Mouse (Mus musculus) lung, postnatal 10 days (tissue): Measurements from ENCODE around the gene Cmtm2a.
"Not testable (repeated sequence)": the region's sequence is repeated elsewhere in the genome, so short reads cannot be mapped to it uniquely, and the experiment has no call there.

Source experiments
- DNase-seq: peaks from one replicate; pipeline ENCODE4 v3.0.0; 2021

Gene Cmtm2a

DNA sequence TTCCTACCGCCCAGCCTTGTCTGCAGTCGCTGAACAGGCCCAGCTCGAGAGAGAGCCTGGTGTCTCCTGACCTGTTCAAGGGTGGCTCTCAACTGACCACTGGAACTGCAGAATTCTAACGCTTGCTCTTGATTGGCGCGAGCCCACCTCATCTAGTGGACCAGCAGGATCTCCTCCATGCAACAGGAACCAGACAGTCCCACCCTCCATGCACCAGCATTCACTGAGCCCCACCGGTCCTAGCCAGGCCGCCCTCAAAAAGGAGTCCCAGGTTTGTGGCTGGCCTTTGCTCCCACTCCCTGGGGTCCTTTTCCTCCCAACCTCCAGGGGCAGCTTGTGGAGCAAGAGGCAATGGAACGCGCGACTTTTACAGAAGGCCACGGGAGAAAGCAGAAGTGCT, at the start of gene Cmtm2a:
Gene Cmtm2a, minus strand, starts transcription at position 101 of the 400 bp plus-strand sequence.
- not testable (repeated sequence) for DNase-seq

DNA sequence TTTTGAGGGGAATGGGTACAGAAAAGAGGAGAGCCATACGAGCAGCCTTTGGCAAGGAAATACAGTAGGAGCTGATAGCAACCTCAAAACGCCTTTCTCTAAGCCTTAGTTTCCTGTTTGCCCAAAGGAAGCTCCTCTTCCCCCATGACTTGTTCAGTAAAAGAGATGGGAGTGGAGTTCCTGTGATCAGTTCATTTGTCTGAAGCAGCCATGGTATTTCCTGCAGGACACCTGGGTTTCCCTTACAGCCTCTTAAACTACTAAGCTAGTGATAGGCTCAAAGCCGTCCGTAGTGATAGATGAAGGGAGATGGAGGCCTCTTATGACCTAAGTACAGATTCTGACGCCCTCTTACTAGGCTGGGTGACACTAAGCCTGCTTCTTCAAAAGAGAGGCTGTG, 49.4 kb upstream of the Cmtm2a start:
- no peak for DNase-seq

DNA sequence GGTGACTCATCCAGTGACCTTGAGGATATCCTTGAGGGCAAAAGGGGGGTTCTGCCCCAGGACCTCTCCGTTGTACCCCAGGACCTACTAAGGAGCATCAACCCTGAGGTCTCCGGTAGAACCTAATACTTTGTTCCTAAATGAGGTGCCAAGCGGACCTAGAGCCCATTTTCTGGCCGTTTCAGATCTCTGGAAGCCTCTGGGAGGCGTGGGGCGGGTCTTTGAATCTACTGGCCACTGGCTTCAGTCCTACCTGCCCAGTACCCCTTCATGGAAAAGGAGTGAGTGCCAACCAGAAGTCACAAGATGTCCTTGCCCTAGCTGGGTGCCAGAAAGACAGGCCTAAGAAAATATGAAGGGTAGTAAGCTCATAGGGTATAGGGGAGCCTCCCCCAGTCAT, 48.7 kb upstream of the Cmtm2a start:
- DNase-seq = no peak

DNA sequence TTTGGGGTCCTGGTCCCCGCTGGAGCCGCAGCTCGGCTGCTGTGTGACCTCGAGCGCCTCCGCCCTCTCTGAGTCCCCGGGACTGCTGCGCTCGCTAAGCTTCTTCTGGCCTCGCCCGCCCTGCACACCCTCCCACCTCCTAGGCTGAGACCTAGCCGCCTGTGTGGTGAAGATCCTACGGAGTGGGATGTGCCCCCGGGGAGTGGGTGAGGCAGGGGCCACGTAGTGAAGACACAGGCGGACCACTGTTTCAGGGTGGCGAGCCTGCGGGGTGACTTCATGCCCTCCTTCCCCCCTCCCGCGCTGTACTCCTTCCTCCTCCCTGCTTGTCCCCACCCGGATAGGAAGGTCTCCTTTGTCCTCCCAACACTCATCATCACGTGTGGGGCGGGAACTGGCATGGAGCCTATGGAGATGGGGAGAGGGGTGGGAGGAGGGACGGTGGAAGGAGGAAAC, 48.2 kb upstream of the Cmtm2a start:
- peak; percentile 93 for DNase-seq

DNA sequence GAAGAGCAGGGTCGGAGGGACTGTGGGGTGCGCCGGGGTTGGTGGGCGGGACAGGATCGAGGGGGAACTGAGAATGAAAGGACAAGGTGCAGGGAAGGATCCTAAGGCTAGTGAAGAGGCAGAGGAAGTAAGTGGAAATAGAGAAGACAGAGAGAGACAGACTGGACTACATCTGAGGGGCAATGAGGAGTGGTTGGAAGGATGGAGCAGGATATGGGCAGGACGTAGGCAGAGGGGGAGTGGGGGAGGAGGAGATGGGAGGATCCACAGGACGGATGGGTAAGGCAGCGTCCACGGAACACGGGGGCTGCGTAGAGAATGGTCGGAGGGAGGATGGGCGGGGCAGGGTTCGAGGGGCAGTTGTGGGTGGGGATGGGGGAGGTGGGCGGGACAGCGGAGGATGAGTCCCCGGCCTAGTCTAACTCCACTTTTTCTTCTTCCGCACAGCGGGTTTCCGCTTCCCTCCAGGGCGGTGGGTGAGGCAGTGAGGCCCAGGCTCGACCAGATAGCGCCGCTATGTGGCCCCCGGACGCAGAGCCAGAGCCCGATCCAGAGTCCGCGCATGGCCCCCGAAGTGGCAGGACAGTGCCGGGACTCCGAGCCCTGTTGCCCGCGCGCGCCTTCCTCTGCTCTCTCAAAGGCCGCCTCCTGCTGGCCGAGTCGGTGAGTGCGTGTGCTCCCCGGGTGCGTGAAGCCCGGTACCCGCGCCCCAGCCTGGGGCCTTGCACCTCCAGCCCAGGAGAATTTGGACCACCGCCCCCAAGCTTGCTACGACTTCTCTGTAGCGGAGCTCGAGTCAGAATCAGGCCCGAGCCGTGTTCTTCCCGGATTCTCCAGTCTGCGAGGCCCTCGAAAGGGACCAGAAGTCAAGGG, 47.5 kb upstream of the Cmtm2a start:
- peak; percentile 92 for DNase-seq

DNA sequence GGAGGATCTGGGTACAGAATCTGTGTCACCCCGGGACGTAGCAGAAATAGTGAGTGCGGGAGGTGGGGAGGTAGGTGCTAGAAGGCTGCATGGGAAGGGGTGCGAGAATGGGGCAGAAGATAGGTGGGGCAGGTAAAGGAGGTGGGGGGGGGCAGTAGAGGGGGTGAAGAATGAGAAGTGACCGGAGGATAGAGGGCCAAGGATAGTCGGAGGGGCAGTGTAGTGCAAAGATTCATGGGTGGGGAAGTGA, 46.9 kb upstream of the Cmtm2a start:
- peak; percentile 34 for DNase-seq

DNA sequence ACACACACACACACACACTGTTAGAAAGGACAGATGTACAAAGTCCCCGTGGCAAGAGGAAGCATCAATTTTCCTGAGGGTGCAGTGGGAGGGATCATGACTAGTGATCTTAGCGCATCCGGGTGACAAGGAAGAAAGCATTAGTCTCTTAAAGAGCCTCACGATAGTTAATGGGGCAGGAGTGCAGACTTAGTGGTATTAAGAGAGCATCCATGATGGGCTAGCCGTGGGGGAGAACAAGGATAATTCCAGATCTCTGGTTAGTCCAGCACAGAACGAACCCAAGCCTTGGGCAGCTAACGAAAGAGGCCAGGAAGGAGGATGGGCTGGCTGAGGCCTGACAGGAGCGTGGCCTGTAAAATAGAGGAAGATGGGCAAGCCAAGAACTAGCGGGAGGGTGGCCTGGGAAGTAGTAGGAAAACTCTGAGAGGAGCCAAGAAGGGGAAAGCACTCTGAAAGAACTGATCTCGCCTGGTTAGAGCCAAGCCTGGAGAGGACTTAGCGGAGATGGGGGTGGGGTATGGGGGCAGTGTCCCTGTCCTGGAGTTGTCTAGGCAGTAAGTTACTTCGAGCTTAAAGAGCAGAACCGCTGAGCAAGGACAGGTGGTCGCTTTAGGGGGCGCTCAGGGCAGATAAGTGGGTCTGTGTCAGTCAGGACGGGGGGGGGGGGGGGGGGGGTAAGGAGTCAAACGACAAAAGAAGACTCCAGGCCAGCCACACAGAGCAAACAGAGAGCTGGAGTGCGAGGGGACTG, 46.4 kb upstream of the Cmtm2a start, which contains the start of gene Cmtm3:
Gene Cmtm3, plus strand, starts transcription at position 182 of the 754 bp plus-strand sequence.
- peak; percentile 76 for DNase-seq

DNA sequence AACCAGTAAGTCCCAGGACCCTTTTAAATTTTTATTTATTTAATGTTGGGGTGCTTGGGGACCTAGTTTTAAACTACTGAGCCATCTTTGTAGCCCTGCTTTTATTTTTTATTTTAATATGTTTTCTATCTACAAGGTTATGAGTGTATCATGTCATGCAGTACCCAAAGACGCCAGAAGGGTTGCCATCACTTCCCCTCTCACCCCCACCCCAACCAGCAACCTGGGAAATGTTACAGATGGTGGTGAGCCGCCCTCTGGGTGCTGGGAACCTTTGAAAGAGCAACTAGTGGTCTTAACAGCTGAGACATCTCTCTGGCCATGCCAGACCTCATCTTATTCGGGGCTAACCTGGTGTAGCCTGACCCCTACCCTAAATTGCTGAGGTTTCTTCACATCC, 44.9 kb upstream of the Cmtm2a start:
- no peak for DNase-seq

DNA sequence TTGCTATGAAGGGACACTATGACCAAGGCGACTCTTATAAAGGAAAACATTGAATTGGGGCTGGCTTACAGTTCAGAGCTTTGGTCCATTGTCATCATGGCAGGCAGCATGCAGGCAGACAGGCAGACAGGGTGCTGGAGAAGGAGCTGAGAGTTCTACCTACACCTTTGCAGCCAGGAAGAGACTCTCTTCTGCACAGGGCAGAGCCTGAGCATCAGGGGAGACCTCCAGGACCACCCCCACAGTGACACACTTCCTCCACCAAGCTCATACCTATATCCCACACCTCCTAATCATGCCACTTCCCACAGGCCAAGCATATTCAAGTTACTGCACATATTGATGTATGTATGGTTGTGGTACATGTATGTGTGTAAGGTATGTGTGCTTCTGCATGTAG, 43.8 kb upstream of the Cmtm2a start:
- DNase-seq = no peak

DNA sequence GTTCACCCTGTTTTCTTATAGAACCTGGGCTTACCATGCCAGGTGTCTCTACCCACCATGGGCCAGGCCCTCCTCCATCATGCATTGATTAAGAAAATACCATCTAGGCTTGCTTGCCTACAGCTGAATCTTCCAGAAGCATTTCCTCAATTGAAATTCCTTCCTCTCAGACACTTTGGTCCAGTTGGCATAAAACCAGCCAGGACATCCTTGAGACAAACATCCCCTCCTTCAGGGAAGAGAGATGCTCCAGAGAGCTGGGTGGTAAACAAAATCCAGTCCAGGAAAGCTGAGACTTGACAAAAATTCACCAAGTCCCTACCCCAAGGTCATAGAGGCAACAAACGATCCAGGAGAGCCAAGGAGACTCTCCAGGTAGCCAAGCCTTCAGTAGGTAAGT, 41.2 kb upstream of the Cmtm2a start:
- peak; percentile 52 for DNase-seq

DNA sequence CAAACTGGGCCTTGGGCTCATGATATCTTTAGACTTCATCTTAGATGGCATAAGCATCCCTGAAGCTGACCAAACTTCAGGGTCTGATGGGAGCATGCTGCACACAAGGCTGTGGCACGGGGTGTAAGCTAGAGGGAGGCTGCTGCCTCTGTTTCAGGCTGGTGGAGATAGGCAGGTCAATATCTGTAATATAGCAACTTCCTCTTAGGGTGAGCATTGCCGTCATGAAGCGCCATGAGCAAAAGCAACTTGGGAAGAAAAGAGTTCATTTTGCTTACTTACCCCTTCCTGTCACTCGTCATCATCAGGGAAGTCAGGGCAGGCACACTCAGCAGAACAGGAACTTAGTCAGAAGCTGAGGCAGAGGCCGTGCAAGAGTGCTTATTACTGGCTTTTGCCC, 40.8 kb upstream of the Cmtm2a start:
- no peak for DNase-seq

DNA sequence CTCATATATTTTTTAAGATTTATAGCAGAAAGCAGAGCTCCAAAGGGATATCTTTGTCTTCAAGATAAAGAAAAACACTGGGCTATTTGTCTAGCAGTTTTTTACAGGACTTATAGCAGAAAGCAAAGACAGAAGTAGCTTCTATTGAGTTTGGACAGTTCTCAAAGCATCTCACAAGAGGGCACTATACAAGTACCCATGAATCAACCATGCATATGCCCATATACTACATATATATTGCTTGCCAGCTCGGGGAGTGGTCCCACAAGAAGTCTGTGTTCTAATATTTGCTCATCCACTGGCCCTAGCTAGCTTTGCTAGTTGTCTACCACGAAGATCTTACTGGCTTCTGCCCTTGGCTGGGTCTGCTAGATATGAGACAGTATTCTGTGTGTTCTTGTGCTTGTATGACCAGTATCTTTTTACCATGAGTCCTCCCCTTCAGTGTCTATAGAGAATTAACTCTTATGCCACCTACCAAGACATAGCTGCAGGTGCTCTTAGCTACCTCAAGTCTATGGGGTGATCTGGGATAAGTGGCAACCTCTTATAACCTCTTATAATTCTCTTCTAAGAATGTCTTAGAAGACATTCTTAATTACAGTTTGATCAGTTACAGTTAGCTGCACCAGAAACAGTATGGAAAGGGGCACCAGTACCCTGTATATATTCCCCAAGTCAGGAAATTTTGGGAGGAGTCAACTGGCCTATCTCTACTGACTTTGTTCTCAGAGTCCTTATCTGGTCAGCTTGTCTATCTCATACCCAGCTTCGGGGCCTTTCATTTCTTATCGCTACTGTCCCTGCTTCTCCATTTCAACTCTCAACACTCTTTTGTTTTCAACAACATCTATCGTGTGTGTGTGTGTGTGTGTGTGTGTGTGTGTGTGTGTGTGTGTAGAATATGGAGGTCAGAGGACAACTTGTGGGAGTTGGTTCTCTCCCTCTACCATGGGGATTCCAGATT, 40.0 kb upstream of the Cmtm2a start:
- DNase-seq = no peak

DNA sequence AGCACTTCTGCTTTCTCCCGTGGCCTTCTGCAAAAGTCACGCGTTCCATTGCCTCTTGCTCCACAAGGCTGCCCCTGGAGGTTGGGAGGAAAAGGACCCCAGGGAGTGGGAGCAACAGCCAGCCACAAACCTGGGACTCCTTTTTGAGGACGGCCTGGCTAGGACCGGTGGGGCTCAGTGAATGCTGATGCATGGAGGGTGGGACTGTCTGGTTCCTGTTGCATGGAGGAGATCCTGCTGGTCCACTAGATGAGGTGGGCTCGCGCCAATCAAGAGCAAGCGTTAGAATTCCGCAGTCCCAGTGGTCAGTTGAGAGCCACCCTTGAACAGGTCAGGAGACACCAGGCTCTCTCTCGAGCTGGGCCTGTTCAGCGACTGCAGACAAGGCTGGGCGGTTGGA, 28.9 kb upstream of the Cmtm2a start, which contains the start of gene Cmtm2b:
Gene Cmtm2b, plus strand, starts transcription at position 301 of the 400 bp plus-strand sequence.
- DNase-seq = not testable (repeated sequence)

DNA sequence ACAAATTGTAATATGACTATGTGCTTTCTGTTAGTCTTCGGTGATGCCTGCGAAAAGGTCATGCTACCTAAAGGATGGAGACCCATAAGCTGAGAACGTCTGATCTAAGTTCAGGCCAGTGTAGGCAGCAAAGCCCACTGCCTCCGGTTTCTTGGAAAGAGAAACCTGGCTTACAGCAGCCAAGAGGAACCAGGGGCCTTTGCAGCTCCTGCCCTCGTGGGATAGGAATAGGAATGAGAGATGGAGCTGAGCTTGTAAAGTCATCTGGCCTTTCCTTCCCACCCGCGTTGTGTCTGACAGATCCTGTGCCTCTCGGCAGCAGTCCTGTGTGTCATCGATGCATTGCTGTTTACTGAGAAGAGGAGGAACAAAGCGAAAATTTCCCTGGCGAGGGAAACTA, 28.3 kb upstream of the Cmtm2a start, which contains the start of gene Gm11020:
Gene Gm11020, plus strand, starts transcription at position 301 of the 400 bp plus-strand sequence.
- not testable (repeated sequence) for DNase-seq

DNA sequence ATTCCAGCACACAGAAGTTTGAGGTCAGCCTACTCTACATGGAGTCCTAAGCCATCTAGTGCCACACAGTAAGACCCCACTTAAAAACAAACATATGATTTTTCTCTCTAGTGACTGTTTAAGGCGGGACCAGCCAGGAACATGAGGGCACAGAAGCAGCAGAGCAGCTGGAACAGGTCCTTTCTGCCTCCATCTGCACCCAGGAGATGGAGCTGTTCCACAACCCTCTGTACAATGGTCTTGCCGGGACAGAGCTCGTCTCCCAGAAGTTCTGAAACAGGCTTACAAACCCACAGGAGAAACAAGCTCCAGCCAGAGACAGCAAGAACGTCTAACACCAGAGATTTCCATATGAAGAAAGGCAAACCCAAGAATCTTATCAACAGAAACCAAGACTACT, 20.3 kb upstream of the Cmtm2a start:
- peak; percentile 68 for DNase-seq

DNA sequence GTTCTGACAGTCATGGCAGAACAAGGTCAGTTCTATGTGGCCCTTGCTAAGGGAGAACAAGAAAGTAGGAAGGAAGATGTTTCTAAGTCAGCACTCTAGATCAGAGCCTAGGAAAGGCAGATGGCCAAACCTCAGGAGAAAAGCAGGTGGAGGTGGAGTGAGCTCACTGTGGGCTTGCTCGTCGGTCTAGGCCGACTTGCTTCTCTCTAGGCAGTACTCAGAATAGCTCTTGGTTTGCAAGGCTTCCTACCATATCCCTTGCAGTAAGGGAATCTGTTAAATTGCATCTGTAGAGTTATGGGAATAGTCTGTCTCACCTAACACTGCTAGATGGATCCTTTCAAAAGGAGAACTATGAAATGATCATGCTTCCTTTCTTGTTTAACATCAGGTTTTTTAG, 19.0 kb upstream of the Cmtm2a start:
- not testable (repeated sequence) for DNase-seq

DNA sequence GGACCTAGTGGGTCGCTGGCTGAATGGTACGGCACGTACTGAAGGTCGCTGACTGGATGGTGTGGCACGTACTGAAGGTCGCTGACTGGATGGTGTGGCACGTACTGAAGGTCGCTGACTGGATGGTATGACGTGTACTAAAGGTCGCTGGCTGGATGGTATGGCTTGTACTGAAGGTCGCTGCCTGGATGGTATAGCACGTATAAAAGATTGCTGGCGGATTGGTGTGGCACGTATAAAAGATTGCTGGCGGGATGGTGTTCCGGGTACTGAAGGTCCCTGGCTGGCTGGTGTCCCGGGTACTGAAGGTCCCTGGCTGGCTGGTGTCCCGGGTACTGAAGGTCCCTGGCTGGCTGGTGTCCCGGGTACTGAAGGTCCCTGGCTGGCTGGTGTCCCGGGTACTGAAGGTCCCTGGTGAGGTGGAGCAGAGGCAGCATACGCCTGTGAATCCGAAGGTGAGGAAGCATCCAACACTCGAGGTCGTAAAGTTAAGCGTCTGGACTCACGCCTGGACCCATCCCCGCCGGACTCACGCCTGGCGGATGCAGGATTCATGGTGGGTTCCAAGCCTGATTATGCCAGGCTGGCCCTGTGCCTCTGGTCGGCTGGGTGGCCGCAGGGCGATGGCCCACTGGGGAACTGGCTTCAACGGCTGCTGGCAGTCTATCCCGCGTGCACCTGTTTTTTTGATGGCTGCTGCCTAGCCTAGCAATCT, 16.6 kb upstream of the Cmtm2a start, which contains the start of the genes Gm45711 and Cmtm1:
Gene Gm45711, minus strand, starts transcription at position 641 of the 715 bp plus-strand sequence.
Gene Cmtm1, minus strand, starts transcription at position 705 of the 715 bp plus-strand sequence.
- DNase-seq = not testable (repeated sequence)

DNA sequence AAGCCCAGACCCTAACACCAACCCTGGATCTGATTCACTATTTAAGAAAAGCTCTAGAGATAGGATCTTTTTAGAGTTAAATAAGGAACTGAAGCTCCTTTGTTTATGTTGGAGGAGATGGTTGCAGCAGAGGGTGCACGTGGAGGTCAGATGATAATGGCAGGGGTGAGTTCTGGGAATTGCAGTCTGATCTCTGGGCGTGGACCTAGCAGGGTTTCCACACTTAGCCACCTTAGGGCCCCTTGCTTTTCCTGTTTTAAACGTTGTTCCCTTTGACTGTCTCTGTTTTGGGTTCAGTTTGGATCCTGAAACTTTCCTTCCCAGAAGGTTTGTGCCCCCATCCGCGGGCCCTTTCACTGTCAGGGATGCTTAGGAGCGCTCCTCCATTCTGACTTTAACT, 15.4 kb upstream of the Cmtm2a start:
- not testable (repeated sequence) for DNase-seq

DNA sequence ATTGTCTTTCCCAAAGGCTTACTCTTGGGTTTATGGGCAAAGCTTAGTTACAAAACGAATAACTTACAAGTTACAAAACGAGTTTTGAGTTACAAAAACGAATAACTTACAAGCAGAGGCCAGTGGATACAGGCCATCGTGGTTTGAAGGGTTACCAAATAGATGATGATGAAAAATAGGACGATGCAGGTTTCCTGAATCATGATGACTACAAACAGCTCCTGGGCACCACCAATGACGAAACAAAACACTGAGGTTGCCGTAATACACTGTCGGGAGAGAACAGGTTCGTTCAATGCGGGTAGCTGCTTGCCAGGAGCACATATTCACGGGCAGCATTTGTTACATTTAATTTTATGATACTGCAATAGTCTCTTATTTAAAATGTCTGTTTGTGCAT, 12.0 kb upstream of the Cmtm2a start:
- no peak for DNase-seq

DNA sequence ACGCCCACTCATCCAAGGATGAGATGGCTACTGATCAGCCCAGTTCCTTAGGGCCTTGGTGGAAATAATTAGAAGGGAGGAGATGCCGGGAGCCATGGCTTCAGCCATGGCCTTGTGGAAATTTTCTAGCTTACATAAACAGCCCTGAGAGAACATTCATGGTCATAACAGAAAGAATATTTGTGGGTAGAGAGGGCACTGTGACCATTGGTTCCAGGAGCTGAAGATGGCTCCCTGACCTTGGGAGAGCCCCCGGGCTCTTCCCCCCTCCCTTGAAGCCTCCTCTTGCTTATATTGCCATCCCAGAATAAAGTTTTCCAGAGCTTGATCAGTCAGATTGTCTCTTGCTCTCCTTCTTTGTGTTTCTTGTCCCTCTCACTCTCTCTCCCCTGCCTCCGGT, 9.6 kb upstream of the Cmtm2a start:
- not testable (repeated sequence) for DNase-seq

DNA sequence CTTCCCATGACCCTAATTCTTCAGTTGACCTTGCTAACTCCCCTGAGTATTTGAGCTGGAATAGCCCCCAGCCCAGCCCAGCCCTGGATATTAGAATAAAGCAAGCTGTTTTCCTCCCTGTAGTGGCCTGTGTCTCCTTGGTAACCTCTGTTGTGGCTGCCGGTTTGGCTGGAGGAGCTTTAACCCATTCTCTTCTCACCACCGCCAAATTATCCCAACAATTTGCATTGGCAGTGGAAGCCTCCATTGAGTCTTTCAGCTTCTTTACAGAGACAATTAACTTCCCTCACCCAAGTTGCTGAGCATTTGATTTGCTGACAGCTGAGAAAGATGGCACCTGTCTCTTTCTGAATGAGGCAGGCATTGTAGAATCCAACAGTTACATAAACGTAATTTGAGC, 8.6 kb upstream of the Cmtm2a start:
- DNase-seq = peak; percentile 5

DNA sequence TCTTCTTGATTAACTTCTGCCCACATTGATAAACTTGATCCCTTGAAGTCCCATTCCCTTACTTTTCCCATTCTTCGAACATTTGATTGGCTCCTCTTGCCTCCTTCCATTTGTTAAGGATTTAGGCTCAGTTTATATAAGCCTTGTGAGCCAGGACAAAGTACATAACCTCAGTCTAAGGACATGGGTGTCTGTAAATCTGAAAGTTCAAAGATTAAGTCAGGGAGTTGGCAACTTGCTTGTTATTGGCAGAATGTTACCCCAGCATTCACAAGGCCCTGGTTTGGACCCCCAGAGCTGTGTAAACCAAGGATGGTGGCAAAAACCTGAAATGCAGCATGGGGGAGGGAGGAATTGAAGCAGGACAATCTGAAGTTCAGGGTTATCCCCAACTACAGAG, 1.4 kb upstream of the Cmtm2a start:
- DNase-seq = no peak
